In the genomic region with DNA sequence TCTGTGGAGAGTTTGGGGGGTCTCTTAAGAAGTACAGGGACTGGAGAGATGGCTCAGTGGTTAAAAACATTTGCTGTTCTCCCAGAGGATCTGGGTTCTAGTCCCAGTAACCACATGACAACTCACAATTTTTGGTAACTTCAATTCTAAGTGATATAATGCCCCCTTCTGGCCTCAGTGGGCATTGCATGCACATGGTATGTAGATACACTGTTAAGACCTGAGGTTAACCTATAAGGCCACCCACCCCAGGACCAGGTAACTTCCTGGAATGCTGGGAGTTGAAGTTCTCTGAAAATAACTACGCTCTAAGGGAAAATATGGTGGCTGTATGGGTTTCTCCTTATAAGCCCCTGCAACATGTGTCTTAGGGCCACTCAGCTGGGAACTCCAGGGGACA, we compare ENCODE assay signal across 10 mouse cellular contexts. TPM values are rescaled to one million over a fixed set of nuclear protein-coding genes. Genes with fewer than 3 reads are reported as not detected.
DNase-seq lines count a peak whose midpoint lies in the region; ATAC-seq and TF ChIP-seq lines count a peak whose summit lies in the region.
"Had no signal": no experiment of that assay in that cellular context is flagged by ENCODE, and none has a peak within 500 bp of the region (broad histone marks: within the 10 kb centered on the region; RNA-seq: fewer than 3 reads in every experiment).

No protein-coding gene starts in this region.

- intact Hi-C loops in heart, postnatal 25 days (cut with DNase I) = no loop called here

- H3K9me3 ChIP-seq in heart, postnatal 0 days (replicated peaks; ENCODE audit: control insufficient read depth, low read length) = no peaks in the 10 kb centered on the region
- H3K9me3 ChIP-seq: hindbrain, embryonic 12.5 days had no signal

- no peaks in the 10 kb centered on the region; the same call in 1 of the 2 replicates for H3K36me3 ChIP-seq in heart, postnatal 0 days (replicated peaks; ENCODE audit: control insufficient read depth, insufficient read depth, low read length)

- H3K27me3 ChIP-seq in heart, postnatal 0 days (ENCODE audit: control insufficient read depth, insufficient read depth, low read length) = no peaks in the 10 kb centered on the region
- H3K27me3 ChIP-seq: hindbrain, embryonic 12.5 days had no signal

- no peak for TF ChIP-seq EP300 in heart, postnatal 0 days (IDR thresholded peaks at IDR 0.05; ENCODE audit: low read depth)

- no peak overlapping the region for H3K4me3 ChIP-seq in heart, postnatal 0 days (ENCODE audit: low read depth, low read length)
- H3K4me3 ChIP-seq: hindbrain, embryonic 12.5 days had no signal

- H3K4me2 ChIP-seq in heart, postnatal 0 days (ENCODE audit: low read depth, low read length) = no peak overlapping the region
- H3K4me2 ChIP-seq: hindbrain, embryonic 12.5 days had no signal

- no peak overlapping the region for H3K9ac ChIP-seq in heart, postnatal 0 days (replicated peaks; ENCODE audit: low read depth, low read length)
- H3K9ac ChIP-seq: hindbrain, embryonic 12.5 days had no signal

- peaks cover 4% of the 10 kb centered on the region; the same call in 1 of the 2 replicates for H3K4me1 ChIP-seq in heart, postnatal 0 days (ENCODE audit: control insufficient read depth, insufficient read depth)

- no peak for ATAC-seq in heart, postnatal 0 days (ENCODE audit: insufficient read depth, low read depth)

- no peak overlapping the region for H3K27ac ChIP-seq in heart, postnatal 0 days (ENCODE audit: low read depth)
- H3K27ac ChIP-seq: hindbrain, embryonic 12.5 days; macrophage had no signal

- peak; percentile 27 for TF ChIP-seq CTCF in heart, postnatal 0 days (IDR thresholded peaks at IDR 0.05; ENCODE audit: low read depth)

- no peak for DNase-seq in heart, postnatal 0 days (ENCODE audit: low spot score)
- DNase-seq in heart, postnatal 25 days (ENCODE audit: low spot score) = no peak
- peak; percentile 29 to 60 for DNase-seq in spleen, postnatal 10 days (ENCODE audit: low spot score in 2 of 2)
- no peak for DNase-seq in spleen, adult 12 weeks (ENCODE audit: low spot score)
- peak; percentile 54 for DNase-seq in c-Kit-positive CD71-positive TER-119-negative erythroid progenitor cells, embryonic 14.5 days (ENCODE audit: low read depth)
- peak; percentile 54 for DNase-seq in thymus, postnatal 14 days
- no peak for DNase-seq in frontal cortex, postnatal 10 days (ENCODE audit: low spot score in 2 of 2)
- no peak for DNase-seq in cerebellum, postnatal 4 days (ENCODE audit: low spot score in 2 of 2)

- 97% methylated on average over 1 of the region's 1 CpGs for WGBS in heart, postnatal 0 days

RNA-seq across cellular contexts. Expression of a gene that starts 3.0 kb away (rescaled TPM):
- total RNA-seq in heart, postnatal 0 days (2014; rRNA removed; ENCODE audit: low replicate concordance) = 6.6 and 9.4 TPM in 2 replicates
- 2.4 and 3.2 TPM in 2 replicates for polyA plus RNA-seq in heart, postnatal 0 days (2015; fragmentation: Nextera tagmentation; extraction: Ambion mirVana)
- 1 to 10 TPM; 1.8 to 2.2 TPM for total RNA-seq in heart, postnatal 25 days (2021)

RNA-seq across cellular contexts. Expression of a gene that starts 24.2 kb away (rescaled TPM):
- total RNA-seq in heart, postnatal 0 days (2014; rRNA removed; ENCODE audit: low replicate concordance) = 1.1 and 3.7 TPM in 2 replicates
- polyA plus RNA-seq in heart, postnatal 0 days (2015; fragmentation: Nextera tagmentation; extraction: Ambion mirVana) = 3.3 and 3.5 TPM in 2 replicates
- total RNA-seq in heart, postnatal 25 days (2021) = 1 to 10 TPM; 3.5 to 4.4 TPM

Comparison
In these comparisons a context has a peak if more than half of its experiments do, and no peak if none do; other contexts are left out.
1. DNase-seq: peak in spleen, postnatal 10 days (2 of 2), c-Kit-positive CD71-positive TER-119-negative erythroid progenitor cells, embryonic 14.5 days (single experiment) and thymus, postnatal 14 days (single experiment); none in heart, postnatal 0 days (single experiment), heart, postnatal 25 days (single experiment), spleen, adult 12 weeks (single experiment), frontal cortex, postnatal 10 days (0 of 2) and cerebellum, postnatal 4 days (0 of 2).